Mouse (Mus musculus) embryonic facial prominence, embryonic 15.5 days (tissue): ENCODE measurements at regions not wholly inside any gene's neighbourhood (a gene's known extent, or its start where the extent isn't known, plus 50 kb on each side); places are given as distances from the start of the nearest gene placed in this dataset.

Experiments used
- ATAC-seq: fragments of 200-750 bp; cut with Nextera tagmentation; 2 replicates; pipeline ENCODE4 v1.8.0; 2017; ENCODE audit warnings: low read depth, moderate TSS enrichment; ENCODE audit not compliant: insufficient number of reproducible peaks, low FRiP score, low TSS enrichment
- H3K27ac ChIP-seq: fragments of 300-500 bp; sonication (generic); replicated peaks from 2 replicates; pipeline ENCODE4 v1.5.1; 2015; ENCODE audit warnings: mild to moderate bottlenecking, inconsistent platforms
- H3K27me3 ChIP-seq: fragments of 300-500 bp; sonication (generic); 2 replicates; pipeline ENCODE4 v1.6.1; 2015; ENCODE audit warnings: inconsistent platforms
- H3K36me3 ChIP-seq: fragments of 300-500 bp; sonication (generic); 2 replicates; pipeline ENCODE4 v1.6.1; 2015; ENCODE audit warnings: mild to moderate bottlenecking, inconsistent platforms
- H3K4me1 ChIP-seq: fragments of 300-500 bp; sonication (generic); 2 replicates; pipeline ENCODE4 v1.6.1; 2015; ENCODE audit warnings: inconsistent platforms
- H3K4me2 ChIP-seq: fragments of 300-500 bp; sonication (generic); replicated peaks from 2 replicates; pipeline ENCODE4 v1.6.1; 2015; ENCODE audit warnings: mild to moderate bottlenecking, inconsistent platforms
- H3K4me3 ChIP-seq: fragments of 300-500 bp; sonication (generic); replicated peaks from 2 replicates; pipeline ENCODE4 v1.5.1; 2015; ENCODE audit warnings: mild to moderate bottlenecking, inconsistent platforms
- H3K9ac ChIP-seq: fragments of 300-500 bp; sonication (generic); 2 replicates; pipeline ENCODE4 v1.6.1; 2015; ENCODE audit warnings: inconsistent platforms
- H3K9me3 ChIP-seq: fragments of 300-500 bp; sonication (generic); replicated peaks from 2 replicates; pipeline ENCODE4 v1.6.1; 2016; ENCODE audit warnings: inconsistent platforms
- WGBS: fragments of 180-500 bp; shearing (Covaris S2); methylation state at CpG from one replicate; pipeline ENCODE4 v1.1.7; 2015; 5-methylcytosine and 5-hydroxymethylcytosine counted together

DNA sequence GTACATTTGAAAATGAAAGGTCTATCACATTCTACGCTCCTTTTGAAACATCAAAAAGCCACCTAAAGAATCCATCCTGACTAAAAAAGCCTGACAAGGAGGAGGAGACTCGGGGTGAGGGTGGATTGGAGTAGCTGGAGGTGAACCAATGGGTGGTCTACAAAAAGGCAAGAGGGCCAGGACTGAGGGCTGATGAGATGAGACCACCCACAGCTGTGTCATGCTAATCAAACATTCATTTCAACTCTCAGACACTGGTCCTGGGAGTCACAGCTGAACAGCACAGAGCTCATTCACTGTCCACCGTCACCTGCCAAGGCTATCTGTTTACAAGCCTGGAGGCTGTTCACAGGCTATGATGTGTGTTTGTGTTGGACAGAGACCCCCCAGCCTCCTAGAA, 244.3 kb upstream of the Slc7a11 start:
- WGBS: 59% methylated on average over 3 of the region's 3 CpGs
- H3K27me3 ChIP-seq: no peaks in the 10 kb centered on the region
- no peaks in the 10 kb centered on the region for H3K9me3 ChIP-seq
- no peak overlapping the region for H3K4me2 ChIP-seq
- ATAC-seq: no peak
- no peak overlapping the region for H3K9ac ChIP-seq
- H3K36me3 ChIP-seq: no peaks in the 10 kb centered on the region
- H3K27ac ChIP-seq: no peak overlapping the region
- no peak overlapping the region for H3K4me3 ChIP-seq
- H3K4me1 ChIP-seq: no peaks in the 10 kb centered on the region

- Histone ChIP-seq H3K4me2 (peak overlapping the region; percentile 29; the same call in 1 of the 2 replicates), H3K27me3 (no peaks in the 10 kb centered on the region)
- ATAC-seq: no peak
Observed at GRCm38 (mm10) chr3:50678611-50678988, 235.2 kb upstream of the Slc7a11 start.

GRCm38 (mm10) chr3:50677953-50678610, 234.7 kb upstream of the Slc7a11 start:
- Histone ChIP-seq H3K4me3 (no peak overlapping the region), H3K9ac (no peak overlapping the region), H3K9me3 (no peaks in the 10 kb centered on the region), H3K4me1 (no peaks in the 10 kb centered on the region), H3K36me3 (no peaks in the 10 kb centered on the region), H3K27ac (no peak overlapping the region), H3K4me2 (peak overlapping the region; percentile 29; the same call in 1 of the 2 replicates), H3K27me3 (no peaks in the 10 kb centered on the region)
- WGBS: 25% methylated on average over 13 of the region's 13 CpGs
- no peak for ATAC-seq

More at GRCm38 (mm10) chr3:50678611-50678988, 235.2 kb upstream of the Slc7a11 start:
- Histone ChIP-seq H3K4me3 (no peak overlapping the region), H3K36me3 (no peaks in the 10 kb centered on the region), H3K27ac (no peak overlapping the region), H3K9ac (no peak overlapping the region), H3K9me3 (no peaks in the 10 kb centered on the region), H3K4me1 (no peaks in the 10 kb centered on the region)
- WGBS: 21% methylated on average over 5 of the region's 5 CpGs

DNA sequence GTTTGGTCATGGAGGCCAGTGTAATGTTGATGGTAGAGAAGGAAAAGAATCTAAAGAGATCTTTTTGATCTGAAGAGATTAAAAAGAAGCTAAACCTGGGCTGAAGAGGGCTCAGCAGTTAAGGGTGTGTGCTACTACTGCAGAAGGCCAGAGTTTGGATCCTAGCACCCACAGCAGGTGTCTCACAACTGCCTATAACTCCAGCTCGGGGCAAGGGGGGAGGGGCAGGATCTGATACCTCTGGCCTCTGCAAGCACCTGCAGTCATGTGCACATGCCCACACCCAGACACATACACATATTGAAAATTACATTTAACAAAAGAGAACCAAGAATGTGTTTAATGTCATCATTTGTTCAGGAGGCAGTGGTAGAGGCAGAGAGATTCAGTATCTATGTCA, 232.4 kb upstream of the Slc7a11 start:
- Histone ChIP-seq H3K4me2 (no peak overlapping the region), H3K4me3 (no peak overlapping the region), H3K4me1 (no peaks in the 10 kb centered on the region), H3K9me3 (no peaks in the 10 kb centered on the region), H3K36me3 (no peaks in the 10 kb centered on the region), H3K27ac (no peak overlapping the region), H3K9ac (no peak overlapping the region), H3K27me3 (no peaks in the 10 kb centered on the region)
- ATAC-seq: no peak
- WGBS: 42% methylated on average over 1 of the region's 1 CpGs

DNA sequence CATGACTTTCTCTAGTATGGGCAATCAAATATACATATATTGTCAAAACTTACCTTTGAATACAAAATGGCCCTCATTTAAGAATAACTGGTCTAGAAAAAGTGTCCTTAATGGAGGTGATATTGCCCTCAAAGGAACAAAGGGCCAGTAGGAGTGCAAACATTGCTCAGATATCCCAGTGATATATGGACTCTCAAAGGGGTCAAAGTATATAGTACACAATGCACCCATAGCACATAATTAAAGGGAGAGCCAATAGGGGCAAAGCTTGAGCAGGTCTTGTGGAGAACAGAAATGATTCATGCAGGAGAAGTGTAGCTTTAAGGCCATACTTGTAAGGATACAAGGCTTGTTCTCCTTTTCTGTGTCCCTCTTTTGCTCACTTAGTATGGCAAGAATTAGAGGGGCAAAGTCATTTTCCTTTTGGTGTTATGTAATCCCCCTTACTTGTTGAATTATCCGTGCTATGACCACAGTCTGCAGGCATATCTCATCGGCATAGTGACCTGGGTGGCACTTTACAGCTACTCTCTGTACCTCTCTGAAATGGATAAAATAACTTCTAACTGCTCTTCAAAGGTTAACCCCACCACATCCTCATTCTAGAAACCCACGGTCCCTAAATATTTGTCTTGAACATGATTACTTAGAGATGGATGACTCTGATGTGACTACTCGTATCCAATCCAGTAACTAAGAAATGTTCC, 231.6 kb upstream of the Slc7a11 start:
- Histone ChIP-seq H3K36me3 (no peaks in the 10 kb centered on the region), H3K4me2 (no peak overlapping the region), H3K9ac (no peak overlapping the region), H3K4me1 (no peaks in the 10 kb centered on the region), H3K27ac (no peak overlapping the region), H3K4me3 (no peak overlapping the region), H3K27me3 (no peaks in the 10 kb centered on the region), H3K9me3 (no peaks in the 10 kb centered on the region)
- ATAC-seq: no peak
- 71% methylated on average over 4 of the region's 4 CpGs for WGBS

DNA sequence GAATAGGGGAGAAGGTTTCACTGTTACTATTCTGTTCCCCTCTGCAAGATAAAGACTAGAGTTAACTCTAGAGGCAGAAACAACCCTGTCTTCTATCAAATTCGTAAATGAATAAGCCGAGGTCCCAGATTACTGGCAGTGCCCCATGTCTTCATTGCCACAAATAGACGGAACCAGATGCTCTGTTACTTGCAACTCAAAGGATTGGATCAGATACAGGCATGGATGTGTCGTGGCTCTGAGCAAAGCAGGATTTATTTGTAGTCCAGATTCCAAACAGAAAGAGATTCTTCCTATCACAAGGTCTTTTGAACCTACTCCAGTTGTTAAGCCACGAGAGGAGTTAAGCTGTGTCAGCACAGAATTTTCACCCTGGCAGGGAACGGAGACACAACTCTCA, 221.9 kb upstream of the Slc7a11 start:
- 53% methylated on average over 6 of the region's 6 CpGs for WGBS
- Histone ChIP-seq H3K27ac (no peak overlapping the region), H3K9ac (no peak overlapping the region), H3K4me2 (no peak overlapping the region), H3K27me3 (no peaks in the 10 kb centered on the region), H3K4me3 (no peak overlapping the region), H3K4me1 (no peaks in the 10 kb centered on the region), H3K9me3 (no peaks in the 10 kb centered on the region), H3K36me3 (no peaks in the 10 kb centered on the region)
- no peak for ATAC-seq

DNA sequence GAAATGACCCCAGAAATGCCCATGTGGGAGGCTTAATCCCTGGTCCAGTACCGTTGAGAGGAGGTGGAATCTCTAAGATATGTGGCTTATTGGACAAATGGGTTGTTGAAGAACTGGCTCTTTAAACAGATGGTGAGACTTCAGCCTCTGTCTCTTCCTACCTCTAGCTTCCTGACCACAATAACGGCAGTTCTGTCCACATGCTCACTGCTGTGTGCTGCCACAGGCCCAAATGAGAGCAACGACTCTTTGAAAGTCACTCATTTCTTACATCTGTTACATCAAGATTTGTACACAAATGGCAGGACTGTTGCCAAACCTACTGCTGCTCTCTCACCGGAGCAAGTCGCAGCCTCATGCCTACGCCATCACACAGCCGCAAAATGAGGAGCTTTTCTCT, 217.6 kb upstream of the Slc7a11 start:
- Histone ChIP-seq H3K36me3 (no peaks in the 10 kb centered on the region), H3K9ac (no peak overlapping the region), H3K27me3 (no peaks in the 10 kb centered on the region), H3K9me3 (no peaks in the 10 kb centered on the region), H3K4me1 (no peaks in the 10 kb centered on the region), H3K4me3 (no peak overlapping the region), H3K4me2 (no peak overlapping the region), H3K27ac (no peak overlapping the region)
- 65% methylated on average over 7 of the region's 7 CpGs for WGBS
- ATAC-seq: no peak

DNA sequence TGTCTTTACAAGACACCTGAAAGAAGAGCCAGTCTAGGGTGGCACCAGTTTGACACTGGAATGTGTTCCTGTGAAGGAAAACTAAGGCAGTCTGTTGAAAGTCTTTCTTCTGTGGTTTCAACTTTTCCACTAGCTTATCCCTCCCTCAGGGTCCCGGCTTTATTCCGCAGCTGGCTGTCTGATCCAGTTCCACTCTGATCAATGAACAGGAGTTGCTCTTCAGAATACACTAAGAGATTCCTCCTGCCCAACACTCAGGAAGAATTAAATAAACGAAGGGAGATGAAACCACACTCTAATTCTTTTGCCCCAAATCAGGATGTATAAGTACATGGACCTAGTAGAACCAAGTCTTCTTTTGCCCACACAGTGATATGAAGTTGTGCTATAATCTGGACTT, 217.2 kb upstream of the Slc7a11 start:
- no peak for ATAC-seq
- Histone ChIP-seq H3K9ac (no peak overlapping the region), H3K9me3 (no peaks in the 10 kb centered on the region), H3K4me2 (no peak overlapping the region), H3K4me3 (no peak overlapping the region), H3K36me3 (no peaks in the 10 kb centered on the region), H3K27me3 (no peaks in the 10 kb centered on the region), H3K27ac (no peak overlapping the region), H3K4me1 (no peaks in the 10 kb centered on the region)
- WGBS: 61% methylated on average over 3 of the region's 3 CpGs

DNA sequence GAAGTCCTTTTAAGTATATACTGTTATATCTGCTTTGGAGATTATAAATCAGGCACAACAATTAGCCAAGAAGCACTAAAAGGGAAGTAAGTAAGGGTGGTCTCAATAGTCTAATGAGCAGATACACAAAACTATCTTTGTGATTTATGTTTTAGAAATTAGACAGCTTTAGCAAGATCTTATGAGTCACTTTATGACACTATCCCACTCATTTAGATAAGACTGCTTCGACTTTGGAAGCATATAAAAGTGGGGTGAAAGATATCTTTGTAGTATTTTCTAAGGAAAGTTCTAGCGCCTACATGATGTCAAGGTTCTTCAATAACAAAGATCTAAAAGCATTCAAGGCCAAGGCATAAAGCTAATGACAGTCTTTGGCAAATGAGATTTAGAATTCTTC, 214.5 kb upstream of the Slc7a11 start:
- Histone ChIP-seq H3K36me3 (no peaks in the 10 kb centered on the region), H3K4me3 (no peak overlapping the region), H3K4me2 (no peak overlapping the region), H3K9ac (no peak overlapping the region), H3K27me3 (no peaks in the 10 kb centered on the region), H3K4me1 (no peaks in the 10 kb centered on the region), H3K9me3 (no peaks in the 10 kb centered on the region), H3K27ac (no peak overlapping the region)
- ATAC-seq: no peak
- 79% methylated on average over 2 of the region's 2 CpGs for WGBS

- Histone ChIP-seq H3K4me3 (no peak overlapping the region), H3K27ac (no peak overlapping the region), H3K36me3 (no peaks in the 10 kb centered on the region), H3K4me1 (no peaks in the 10 kb centered on the region), H3K4me2 (no peak overlapping the region), H3K27me3 (no peaks in the 10 kb centered on the region), H3K9me3 (no peaks in the 10 kb centered on the region), H3K9ac (no peak overlapping the region)
- 61% methylated on average over 2 of the region's 2 CpGs for WGBS
- ATAC-seq: no peak
Observed at GRCm38 (mm10) chr3:50654441-50654840, 211.0 kb upstream of the Slc7a11 start.

DNA sequence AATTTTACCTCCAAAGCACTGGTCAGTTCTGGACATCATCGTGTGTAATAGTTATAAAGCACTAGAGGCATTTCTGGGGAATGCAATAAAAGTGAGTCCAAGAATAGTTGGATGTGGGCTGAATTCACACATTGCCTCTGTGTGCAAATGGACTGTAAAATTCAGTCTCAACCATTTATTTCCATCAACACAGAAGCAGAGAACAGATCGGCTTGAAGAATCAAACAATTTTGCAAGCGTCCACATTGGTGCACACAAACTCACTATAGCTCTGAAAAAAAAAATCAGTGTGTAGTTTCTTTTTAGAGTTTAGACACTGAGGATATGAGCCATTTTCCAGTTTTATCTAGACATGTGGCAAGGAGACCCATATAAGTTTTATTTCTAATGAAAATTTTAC, 208.9 kb upstream of the Slc7a11 start:
- 94% methylated on average over 3 of the region's 3 CpGs for WGBS
- H3K36me3 ChIP-seq: no peaks in the 10 kb centered on the region
- no peak overlapping the region for H3K4me3 ChIP-seq
- H3K27me3 ChIP-seq: no peaks in the 10 kb centered on the region
- H3K27ac ChIP-seq: no peak overlapping the region
- H3K4me1 ChIP-seq: no peaks in the 10 kb centered on the region
- H3K4me2 ChIP-seq: no peak overlapping the region
- no peaks in the 10 kb centered on the region for H3K9me3 ChIP-seq
- no peak overlapping the region for H3K9ac ChIP-seq
- ATAC-seq: no peak

DNA sequence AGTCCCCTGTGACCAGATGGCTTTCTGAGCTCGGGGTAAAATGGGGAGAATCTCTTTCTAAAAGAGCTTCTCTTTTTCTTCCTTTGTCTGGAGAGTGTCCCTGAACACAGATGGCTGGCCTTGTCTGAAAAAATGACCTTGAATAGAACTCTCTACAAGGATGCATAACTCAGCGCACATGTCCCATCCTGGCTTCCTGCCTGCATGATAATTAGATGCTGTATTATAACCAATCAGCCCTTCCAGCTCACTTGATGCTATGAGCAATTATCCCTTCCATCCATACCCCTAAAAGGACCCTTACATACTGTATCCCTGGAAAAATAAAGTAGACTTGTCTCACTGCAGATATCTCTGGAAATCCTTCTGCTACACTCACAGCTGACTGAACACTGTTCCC, 199.7 kb upstream of the Slc7a11 start:
- H3K36me3 ChIP-seq: no peaks in the 10 kb centered on the region
- ATAC-seq: no peak
- H3K4me1 ChIP-seq: no peaks in the 10 kb centered on the region
- H3K27ac ChIP-seq: no peak overlapping the region
- 57% methylated on average over 2 of the region's 2 CpGs for WGBS
- H3K4me3 ChIP-seq: no peak overlapping the region
- no peak overlapping the region for H3K4me2 ChIP-seq
- no peak overlapping the region for H3K9ac ChIP-seq
- H3K9me3 ChIP-seq: no peaks in the 10 kb centered on the region
- H3K27me3 ChIP-seq: no peaks in the 10 kb centered on the region
